Mouse (Mus musculus): ENCODE results near the gene Tubb2a.

DNA sequence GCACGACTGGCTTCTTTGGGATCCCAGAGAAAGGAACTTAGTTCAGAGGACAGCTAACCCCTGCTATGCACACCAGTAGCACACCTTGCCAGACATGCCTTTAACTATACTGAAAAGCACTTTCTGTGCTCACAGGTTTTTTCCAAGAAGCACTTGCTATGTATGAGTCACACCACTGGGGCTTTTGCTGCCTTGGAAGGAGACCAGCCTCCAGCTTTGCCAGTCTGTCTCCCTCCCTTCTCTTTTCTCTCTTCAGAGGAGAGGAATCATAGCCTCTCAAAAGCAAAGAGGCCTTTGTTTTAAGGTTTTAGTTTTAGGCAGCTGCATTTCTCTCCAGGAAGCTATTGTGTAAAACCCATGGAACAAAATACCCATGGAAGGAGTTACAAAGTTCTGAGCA, 11.5 kb downstream of the Tubb2a start:
- no peak for TF ChIP-seq POLR2A (IDR thresholded peaks at IDR 0.05; ENCODE audit: insufficient read depth, low read length)
- TF ChIP-seq EP300 (IDR thresholded peaks at IDR 0.05; ENCODE audit: insufficient read depth, low read depth, low read length) = no peak
